Mouse (Mus musculus): ENCODE measurements at regions not wholly inside any gene's neighbourhood (a gene's known extent, or its start where the extent isn't known, plus 50 kb on each side); places are given as distances from the start of the nearest gene placed in this dataset.

DNA sequence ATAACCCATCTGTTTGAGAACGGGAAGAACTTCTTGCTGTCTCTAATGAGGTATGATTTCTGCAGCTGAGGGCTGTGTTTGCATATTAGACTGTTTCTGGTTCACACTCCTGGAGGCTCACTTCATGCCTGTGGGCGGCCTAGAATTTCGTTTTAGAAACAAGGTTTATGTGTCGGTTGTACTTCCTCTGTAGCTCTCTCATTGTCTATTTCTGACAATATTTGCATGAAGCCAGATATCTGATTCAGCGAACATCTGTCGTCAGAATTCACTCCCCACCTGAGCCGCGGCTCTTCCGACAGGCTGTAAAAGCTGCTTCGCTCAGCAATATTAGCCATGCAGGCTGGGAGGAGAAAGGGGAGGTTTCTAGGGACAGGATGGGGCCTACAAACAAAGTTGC is 233.4 kb downstream of the Adra2a start:
- 77% methylated on average over 10 of the region's 10 CpGs for WGBS
- Histone ChIP-seq H3K36me3 (ENCODE audit: control insufficient read depth, insufficient read depth, low read length) (no peaks in the 10 kb centered on the region), H3K4me2 (ENCODE audit: low read depth, low read length) (no peak overlapping the region), H3K9me3 (replicated peaks; ENCODE audit: control insufficient read depth, low read length) (no peaks in the 10 kb centered on the region), H3K27ac (ENCODE audit: low read length) (no peak overlapping the region), H3K4me3 (replicated peaks; ENCODE audit: low read length) (no peak overlapping the region), H3K4me1 (ENCODE audit: control insufficient read depth, insufficient read depth, low read length) (no peaks in the 10 kb centered on the region), H3K9ac (ENCODE audit: low read length) (no peak overlapping the region), H3K27me3 (ENCODE audit: control insufficient read depth, insufficient read depth, low read length) (no peaks in the 10 kb centered on the region)
- no peak for ATAC-seq (ENCODE audit: insufficient read depth, low FRiP score)

DNA sequence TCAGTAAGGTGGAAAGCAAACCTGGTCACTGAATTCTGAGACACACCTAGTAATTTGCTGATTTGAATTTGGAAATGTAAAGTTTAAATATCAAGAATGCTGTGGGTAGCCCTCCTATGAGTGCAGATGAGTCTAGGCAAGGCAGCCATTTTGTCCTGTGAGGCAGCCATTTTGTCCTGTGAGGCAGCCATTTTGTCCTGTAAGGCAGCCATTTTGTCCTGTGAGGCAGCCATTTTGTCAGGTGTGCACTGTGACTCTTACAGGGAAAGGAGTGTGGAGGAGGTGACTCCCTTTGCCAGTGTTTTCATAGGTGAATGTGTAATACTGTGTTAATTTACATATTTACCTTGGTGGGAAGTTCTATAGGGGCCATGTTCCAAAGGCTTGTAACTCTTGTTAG is 241.5 kb downstream of the Adra2a start:
- H3K4me3 ChIP-seq (replicated peaks; ENCODE audit: low read length) = no peak overlapping the region
- H3K36me3 ChIP-seq (ENCODE audit: control insufficient read depth, insufficient read depth, low read length) = no peaks in the 10 kb centered on the region
- no peaks in the 10 kb centered on the region for H3K27me3 ChIP-seq (ENCODE audit: control insufficient read depth, insufficient read depth, low read length)
- H3K9ac ChIP-seq (ENCODE audit: low read length) = no peak overlapping the region
- no peak for ATAC-seq (ENCODE audit: insufficient read depth, low FRiP score)
- no peaks in the 10 kb centered on the region for H3K4me1 ChIP-seq (ENCODE audit: control insufficient read depth, insufficient read depth, low read length)
- H3K9me3 ChIP-seq (replicated peaks; ENCODE audit: control insufficient read depth, low read length) = no peaks in the 10 kb centered on the region
- H3K27ac ChIP-seq (ENCODE audit: low read length) = no peak overlapping the region
- H3K4me2 ChIP-seq (ENCODE audit: low read depth, low read length) = no peak overlapping the region

DNA sequence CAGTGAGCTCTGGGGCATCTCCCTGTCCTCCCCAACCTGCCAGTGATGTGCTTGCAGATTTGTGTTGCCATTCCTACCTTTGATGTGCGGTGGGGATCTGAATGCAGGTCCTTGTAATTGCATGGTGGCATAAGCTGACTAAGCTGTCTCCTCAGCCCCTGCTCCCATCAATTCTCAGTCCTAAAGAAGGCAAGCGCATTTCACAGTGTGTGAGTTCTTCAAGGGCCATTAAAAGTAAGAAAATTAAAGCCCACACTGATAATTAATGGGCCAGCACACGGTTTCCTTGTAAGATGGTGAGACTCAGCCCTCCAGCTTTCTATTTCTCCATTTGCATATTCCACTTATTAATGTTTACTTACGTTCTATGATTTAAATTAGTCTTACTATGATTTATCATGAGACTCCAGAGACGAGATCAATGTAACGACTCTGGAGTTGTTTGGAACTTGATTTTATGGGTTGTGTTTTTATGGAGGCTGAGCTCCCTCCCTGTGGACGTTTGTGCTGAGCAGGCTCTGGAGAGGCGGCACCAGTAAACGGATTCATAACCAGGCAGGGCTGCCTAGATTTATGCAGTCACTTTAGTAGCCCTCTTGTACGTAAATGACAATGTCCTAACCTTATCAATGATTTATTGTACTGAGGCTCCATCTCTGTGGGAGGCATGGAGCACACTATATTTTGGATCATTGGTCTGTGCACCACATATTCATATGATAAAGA is 253.9 kb downstream of the Adra2a start:
- H3K4me2 ChIP-seq (ENCODE audit: low read depth, low read length) = no peak overlapping the region
- H3K27ac ChIP-seq (ENCODE audit: low read length) = no peak overlapping the region
- no peak overlapping the region for H3K9ac ChIP-seq (ENCODE audit: low read length)
- 78% methylated on average over 10 of the region's 10 CpGs for WGBS
- no peak overlapping the region for H3K4me3 ChIP-seq (replicated peaks; ENCODE audit: low read length)
- ATAC-seq (ENCODE audit: insufficient read depth, low FRiP score) = no peak
- no peaks in the 10 kb centered on the region for H3K36me3 ChIP-seq (ENCODE audit: control insufficient read depth, insufficient read depth, low read length)
- H3K4me1 ChIP-seq (ENCODE audit: control insufficient read depth, insufficient read depth, low read length) = no peaks in the 10 kb centered on the region
- no peaks in the 10 kb centered on the region; the same call in 1 of the 2 replicates for H3K9me3 ChIP-seq (replicated peaks; ENCODE audit: control insufficient read depth, low read length)
- no peaks in the 10 kb centered on the region for H3K27me3 ChIP-seq (ENCODE audit: control insufficient read depth, insufficient read depth, low read length)

DNA sequence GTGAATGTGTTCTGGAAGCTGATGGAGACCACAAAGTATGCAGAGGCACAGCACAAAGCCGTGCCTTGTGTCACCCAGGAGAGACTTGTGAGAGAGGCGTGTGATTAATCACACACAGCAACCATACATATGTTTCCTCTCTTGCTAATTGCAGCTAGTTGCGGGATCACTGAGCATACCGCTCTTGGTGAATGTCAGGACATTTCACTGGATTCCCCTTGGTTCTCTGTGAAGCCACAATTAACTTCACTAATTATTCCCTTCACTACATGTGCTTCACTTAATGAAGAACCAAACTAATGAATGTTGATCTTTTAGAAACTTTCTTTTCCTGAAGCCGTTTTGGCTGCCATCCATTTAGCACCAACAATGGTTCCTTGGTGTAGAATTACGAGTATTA is 267.3 kb downstream of the Adra2a start:
- H3K9ac ChIP-seq (ENCODE audit: low read length) = no peak overlapping the region
- 49% methylated on average over 6 of the region's 6 CpGs for WGBS

DNA sequence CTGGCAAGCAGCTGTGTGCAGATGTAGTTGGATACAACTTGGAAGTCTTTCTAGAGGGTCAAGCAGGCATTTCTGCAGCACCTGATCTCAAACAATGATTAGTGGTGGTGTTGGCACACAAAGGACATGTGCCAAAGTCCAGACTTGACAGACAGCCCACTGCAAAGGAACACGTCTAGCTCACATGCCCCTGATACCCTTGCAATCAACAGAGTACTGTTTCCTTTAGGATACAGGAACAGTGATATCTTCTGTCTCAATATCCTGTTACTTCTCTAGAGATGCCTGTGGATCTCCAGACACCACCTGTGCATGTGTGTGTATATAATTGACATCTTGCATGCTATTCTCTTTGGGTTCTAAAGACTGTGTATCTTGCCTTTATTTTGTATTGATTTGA is 267.8 kb downstream of the Adra2a start:
- ATAC-seq (ENCODE audit: insufficient read depth, low FRiP score) = no peak
- Histone ChIP-seq H3K36me3 (ENCODE audit: control insufficient read depth, insufficient read depth, low read length) (no peaks in the 10 kb centered on the region), H3K4me2 (ENCODE audit: low read depth, low read length) (no peak overlapping the region), H3K9me3 (replicated peaks; ENCODE audit: control insufficient read depth, low read length) (no peaks in the 10 kb centered on the region), H3K4me1 (ENCODE audit: control insufficient read depth, insufficient read depth, low read length) (no peaks in the 10 kb centered on the region), H3K4me3 (replicated peaks; ENCODE audit: low read length) (no peak overlapping the region), H3K27ac (ENCODE audit: low read length) (no peak overlapping the region), H3K9ac (ENCODE audit: low read length) (no peak overlapping the region), H3K27me3 (ENCODE audit: control insufficient read depth, insufficient read depth, low read length) (no peaks in the 10 kb centered on the region)
- WGBS = 34% methylated on average over 1 of the region's 1 CpGs

More for the DNA sequence above, 267.3 kb downstream of the Adra2a start:
- Histone ChIP-seq H3K4me1 (ENCODE audit: control insufficient read depth, insufficient read depth, low read length) (no peaks in the 10 kb centered on the region), H3K9me3 (replicated peaks; ENCODE audit: control insufficient read depth, low read length) (no peaks in the 10 kb centered on the region), H3K36me3 (ENCODE audit: control insufficient read depth, insufficient read depth, low read length) (no peaks in the 10 kb centered on the region), H3K4me2 (ENCODE audit: low read depth, low read length) (no peak overlapping the region), H3K4me3 (replicated peaks; ENCODE audit: low read length) (no peak overlapping the region), H3K27ac (ENCODE audit: low read length) (no peak overlapping the region), H3K27me3 (ENCODE audit: control insufficient read depth, insufficient read depth, low read length) (no peaks in the 10 kb centered on the region)
- no peak for ATAC-seq (ENCODE audit: insufficient read depth, low FRiP score)

DNA sequence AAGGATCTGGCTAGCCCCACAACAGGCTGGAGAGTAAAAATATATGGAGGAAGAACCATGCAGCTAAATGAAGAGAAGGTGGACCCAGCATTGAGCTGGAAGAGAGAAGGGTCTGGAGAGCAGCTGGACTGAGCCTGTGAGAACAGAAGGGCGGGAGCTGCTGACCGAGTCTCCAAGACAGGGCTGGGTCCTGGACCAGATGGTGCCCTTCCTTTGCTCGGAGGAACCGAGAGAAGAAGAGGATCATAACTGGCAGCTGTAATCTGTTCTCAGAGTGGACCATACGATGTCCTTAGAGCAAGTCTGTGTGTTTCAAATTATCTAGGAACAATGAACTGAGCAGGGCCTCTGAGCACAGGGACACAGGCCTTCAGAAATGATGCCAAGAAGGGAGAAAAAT is 279.3 kb downstream of the Adra2a start:
- H3K4me1 ChIP-seq (ENCODE audit: control insufficient read depth, insufficient read depth, low read length) = no peaks in the 10 kb centered on the region
- no peak for ATAC-seq (ENCODE audit: insufficient read depth, low FRiP score)

DNA sequence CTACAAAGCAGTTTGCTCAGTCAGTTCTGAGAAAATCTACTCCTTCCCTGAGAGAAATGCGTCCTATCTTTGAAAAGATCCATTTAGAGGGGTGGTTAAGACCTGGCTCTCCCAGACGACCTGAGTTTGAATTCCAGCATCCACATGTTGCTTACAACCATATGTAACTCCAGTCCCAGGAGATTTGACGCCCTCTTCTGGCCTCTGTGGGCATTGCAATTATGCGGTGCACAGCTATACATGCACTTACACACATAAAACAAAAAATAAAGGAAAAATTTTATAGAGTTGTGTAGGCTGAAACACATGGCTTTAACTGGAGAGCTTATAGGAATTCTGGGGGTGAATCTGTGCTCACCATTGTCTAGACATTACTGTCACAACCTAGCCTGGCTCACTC is 281.0 kb downstream of the Adra2a start:
- no peak overlapping the region for H3K4me2 ChIP-seq (ENCODE audit: low read depth, low read length)
- no peaks in the 10 kb centered on the region for H3K27me3 ChIP-seq (ENCODE audit: control insufficient read depth, insufficient read depth, low read length)
- no peaks in the 10 kb centered on the region for H3K36me3 ChIP-seq (ENCODE audit: control insufficient read depth, insufficient read depth, low read length)
- no peak overlapping the region for H3K27ac ChIP-seq (ENCODE audit: low read length)
- H3K9ac ChIP-seq (ENCODE audit: low read length) = no peak overlapping the region
- no peak overlapping the region for H3K4me3 ChIP-seq (replicated peaks; ENCODE audit: low read length)
- H3K4me1 ChIP-seq (ENCODE audit: control insufficient read depth, insufficient read depth, low read length) = no peaks in the 10 kb centered on the region
- H3K9me3 ChIP-seq (replicated peaks; ENCODE audit: control insufficient read depth, low read length) = no peaks in the 10 kb centered on the region
- ATAC-seq (ENCODE audit: insufficient read depth, low FRiP score) = no peak
- 65% methylated on average over 4 of the region's 4 CpGs for WGBS

More for the DNA sequence above, 279.3 kb downstream of the Adra2a start:
- H3K27me3 ChIP-seq (ENCODE audit: control insufficient read depth, insufficient read depth, low read length) = no peaks in the 10 kb centered on the region
- H3K4me2 ChIP-seq (ENCODE audit: low read depth, low read length) = no peak overlapping the region
- H3K9ac ChIP-seq (ENCODE audit: low read length) = no peak overlapping the region
- no peak overlapping the region for H3K4me3 ChIP-seq (replicated peaks; ENCODE audit: low read length)
- no peaks in the 10 kb centered on the region for H3K36me3 ChIP-seq (ENCODE audit: control insufficient read depth, insufficient read depth, low read length)
- WGBS = 49% methylated on average over 5 of the region's 5 CpGs
- no peaks in the 10 kb centered on the region for H3K9me3 ChIP-seq (replicated peaks; ENCODE audit: control insufficient read depth, low read length)
- no peak overlapping the region for H3K27ac ChIP-seq (ENCODE audit: low read length)

DNA sequence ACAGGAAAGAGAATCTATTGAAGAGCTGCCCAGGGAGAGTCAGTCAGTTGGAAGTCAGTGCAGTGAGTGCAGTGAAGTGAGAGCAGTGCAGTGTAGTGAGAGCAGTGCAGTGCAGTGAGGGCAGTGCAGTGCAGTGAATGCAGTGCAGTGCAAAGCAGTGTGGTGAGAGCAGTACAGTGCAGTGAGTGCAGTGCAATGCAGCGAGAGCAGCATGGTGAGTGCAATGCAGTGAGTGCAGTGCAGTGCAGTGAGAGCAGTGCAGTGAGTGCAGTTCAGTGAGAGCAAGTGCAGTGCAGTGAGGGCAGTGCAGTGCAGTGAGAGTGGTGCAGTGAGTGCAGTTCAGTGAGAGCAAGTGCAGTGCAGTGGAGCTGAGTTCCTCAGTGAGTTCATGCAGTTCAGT is 288.2 kb downstream of the Adra2a start:
- 88% methylated on average over 1 of the region's 1 CpGs for WGBS

DNA sequence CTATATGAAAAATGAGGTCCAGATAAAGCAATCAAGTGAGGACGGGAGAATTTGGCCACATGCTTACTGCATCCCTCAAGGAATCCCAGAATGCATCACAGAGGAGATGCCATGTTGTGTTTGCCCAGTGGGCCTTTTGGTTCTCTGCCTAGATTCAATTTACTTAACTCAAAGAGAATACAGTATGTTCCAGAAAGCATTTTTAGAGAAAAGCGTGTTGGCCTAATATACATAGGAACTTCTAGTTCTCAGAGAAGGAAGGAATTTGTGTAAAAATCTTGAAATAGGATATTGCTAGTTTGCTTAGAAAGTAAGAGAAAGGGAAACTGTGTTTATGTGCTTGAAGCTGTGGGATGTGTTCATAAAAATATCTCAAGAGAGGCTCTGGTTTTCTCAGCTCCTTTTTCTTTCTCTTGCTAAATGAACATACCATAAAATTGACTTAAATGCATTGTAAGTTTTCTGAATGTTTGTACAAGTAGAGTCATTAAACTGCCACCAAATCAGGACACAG is 296.9 kb downstream of the Adra2a start:
- Histone ChIP-seq H3K4me2 (ENCODE audit: low read depth, low read length) (no peak overlapping the region), H3K4me1 (ENCODE audit: control insufficient read depth, insufficient read depth, low read length) (no peaks in the 10 kb centered on the region), H3K4me3 (replicated peaks; ENCODE audit: low read length) (no peak overlapping the region), H3K27me3 (ENCODE audit: control insufficient read depth, insufficient read depth, low read length) (no peaks in the 10 kb centered on the region), H3K9ac (ENCODE audit: low read length) (no peak overlapping the region), H3K27ac (ENCODE audit: low read length) (no peak overlapping the region), H3K36me3 (ENCODE audit: control insufficient read depth, insufficient read depth, low read length) (no peaks in the 10 kb centered on the region), H3K9me3 (replicated peaks; ENCODE audit: control insufficient read depth, low read length) (no peaks in the 10 kb centered on the region)
- no peak for ATAC-seq (ENCODE audit: insufficient read depth, low FRiP score)
- WGBS = 83% methylated on average over 2 of the region's 2 CpGs

More for the DNA sequence above, 288.2 kb downstream of the Adra2a start:
- Histone ChIP-seq H3K4me2 (ENCODE audit: low read depth, low read length) (no peak overlapping the region), H3K9me3 (replicated peaks; ENCODE audit: control insufficient read depth, low read length) (no peaks in the 10 kb centered on the region), H3K4me1 (ENCODE audit: control insufficient read depth, insufficient read depth, low read length) (no peaks in the 10 kb centered on the region), H3K27me3 (ENCODE audit: control insufficient read depth, insufficient read depth, low read length) (no peaks in the 10 kb centered on the region), H3K27ac (ENCODE audit: low read length) (no peak overlapping the region), H3K36me3 (ENCODE audit: control insufficient read depth, insufficient read depth, low read length) (no peaks in the 10 kb centered on the region), H3K4me3 (replicated peaks; ENCODE audit: low read length) (no peak overlapping the region), H3K9ac (ENCODE audit: low read length) (no peak overlapping the region)
- no peak for ATAC-seq (ENCODE audit: insufficient read depth, low FRiP score)
